Mouse (Mus musculus): ENCODE data around the gene Utp14a.

DNA sequence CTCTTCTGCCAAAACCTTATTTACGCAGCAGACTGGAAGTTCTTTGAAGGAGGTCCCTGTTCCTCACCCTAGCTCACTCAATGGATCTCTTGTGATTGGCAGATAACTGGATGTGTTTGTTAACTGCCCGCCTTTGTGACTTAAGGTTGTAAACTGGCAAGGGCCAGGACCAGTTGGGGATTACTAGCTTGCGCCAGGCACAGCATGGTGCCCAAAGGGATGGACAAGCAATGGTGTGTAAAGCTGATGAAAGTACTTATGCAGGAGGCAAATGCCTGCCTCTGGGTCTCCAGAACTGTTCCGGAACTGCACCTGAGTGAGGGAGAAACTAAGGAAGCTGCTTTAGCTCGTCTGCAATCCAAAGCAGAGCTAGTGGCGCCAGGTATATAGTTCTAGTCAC lies 29.8 kb downstream of the Utp14a start:
- TF ChIP-seq CTCF (IDR thresholded peaks at IDR 0.05; ENCODE audit: low read depth) (no peak), EP300 (optimal IDR thresholded peaks at IDR 0.05) (no peak)

Data from stomach, postnatal 0 days (tissue).